Mouse (Mus musculus) E14TG2a.4 (cell line): ENCODE data around the gene Mast4.
A peak's percentile ranks its signal among the peaks of the same experiment; 100 is the strongest.

Experiments
- H3K27me3 ChIP-seq: 2 replicates; pipeline ENCODE4 v1.6.1; 2014; ENCODE audit warnings: low read length, control low read depth; ENCODE audit not compliant: insufficient read depth
- H3K36me3 ChIP-seq: 2 replicates; pipeline ENCODE4 v1.6.1; 2014; ENCODE audit warnings: low read length, control low read depth; ENCODE audit not compliant: insufficient read depth
- H3K4me1 ChIP-seq: replicated peaks from 2 replicates; pipeline ENCODE4 v1.6.1; 2014; ENCODE audit warnings: low read depth, low read length, control low read depth
- H3K4me3 ChIP-seq: replicated peaks from 2 replicates; pipeline ENCODE4 v1.5.1; 2014; ENCODE audit warnings: mild to moderate bottlenecking, low read length
- H3K9me3 ChIP-seq: 2 replicates; pipeline ENCODE4 v1.6.1; 2014; ENCODE audit warnings: low read length, control low read depth
- CTCF ChIP-seq: conservative IDR thresholded peaks from 2 replicates; pipeline ENCODE4 v1.5.1; 2014; ENCODE audit warnings: low read length
- NANOG ChIP-seq: IDR thresholded peaks from 2 replicates; pipeline ENCODE4 v1.6.1; 2014; ENCODE audit warnings: borderline replicate concordance, low read length, mixed read lengths
- POU5F1 ChIP-seq: IDR thresholded peaks from 2 replicates; pipeline ENCODE4 v1.6.1; 2014; ENCODE audit warnings: low read length, borderline replicate concordance

The Mast4 gene

DNA sequence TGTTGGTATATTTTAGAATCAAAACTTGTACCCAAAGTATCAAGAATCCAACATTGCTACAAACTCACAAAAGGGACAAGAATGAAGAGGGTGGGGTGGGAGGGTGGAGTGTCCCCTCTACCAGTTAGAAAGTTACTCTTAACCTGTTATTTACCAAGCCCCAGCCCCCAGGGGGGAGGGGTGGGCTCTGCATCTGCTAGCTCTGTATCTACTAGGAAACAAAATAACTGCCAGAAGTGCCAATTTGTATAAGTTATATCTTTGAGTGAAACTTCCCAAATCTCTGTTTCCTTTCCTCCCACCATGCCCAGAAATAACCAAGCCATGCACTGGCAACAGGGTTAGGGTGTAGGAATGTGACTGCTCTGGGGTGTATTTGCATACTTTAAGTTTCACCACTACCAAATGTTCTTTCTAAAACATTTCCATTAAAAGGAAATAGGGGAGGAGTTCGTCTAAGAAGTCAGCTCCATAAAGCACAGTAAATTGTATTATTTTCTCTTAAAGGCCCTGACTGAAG, 130.9 kb downstream of the Mast4 start:
- TF ChIP-seq NANOG (no peak), CTCF (no peak), POU5F1 (no peak)
- Histone ChIP-seq H3K36me3 (no peaks in the 10 kb centered on the region), H3K9me3 (0 out of 2 replicates have a peak, but pooled peaks cover 6% of the 10 kb centered on the region), H3K4me3 (no peak overlapping the region), H3K27me3 (no peaks in the 10 kb centered on the region), H3K4me1 (peaks cover 18% of the 10 kb centered on the region)

DNA sequence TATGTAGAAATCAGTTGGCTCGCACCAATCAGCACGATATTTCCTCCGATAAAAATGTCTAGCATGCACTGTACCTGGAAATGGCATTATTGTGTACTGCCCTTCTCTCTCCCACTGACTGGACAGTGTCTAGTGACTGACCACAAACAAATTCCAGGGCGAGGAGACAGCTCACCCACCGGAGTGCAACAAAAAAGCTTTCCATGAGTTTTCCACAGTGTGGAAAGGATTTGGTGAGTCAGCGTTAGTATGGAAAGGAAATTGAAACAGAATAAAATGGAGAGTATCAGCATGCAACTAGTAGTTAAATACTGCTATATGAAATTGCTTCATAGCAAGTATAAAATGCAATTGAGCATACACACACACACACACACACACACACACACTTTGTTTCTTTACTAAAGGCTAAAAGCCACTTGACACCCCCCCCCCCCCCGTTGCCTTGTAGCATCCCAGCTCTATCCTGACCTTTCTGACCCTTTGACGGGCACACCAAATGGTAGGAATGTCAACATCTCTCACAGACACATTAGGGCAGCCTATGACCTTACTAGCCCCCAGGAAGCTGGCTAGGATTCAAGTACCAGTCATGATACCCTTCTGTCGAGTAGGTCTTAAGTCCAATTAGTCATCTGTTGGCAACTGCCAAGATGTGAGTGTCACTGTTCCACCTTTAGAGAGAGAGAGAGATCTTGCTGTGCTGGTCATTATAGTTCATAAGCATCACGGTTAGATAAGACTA, 133.1 kb downstream of the Mast4 start:
- Histone ChIP-seq H3K4me1 (peaks cover 21% of the 10 kb centered on the region), H3K36me3 (no peaks in the 10 kb centered on the region), H3K4me3 (no peak overlapping the region), H3K9me3 (no peaks in the 10 kb centered on the region), H3K27me3 (no peaks in the 10 kb centered on the region)
- TF ChIP-seq POU5F1 (no peak), CTCF (no peak), NANOG (no peak)

DNA sequence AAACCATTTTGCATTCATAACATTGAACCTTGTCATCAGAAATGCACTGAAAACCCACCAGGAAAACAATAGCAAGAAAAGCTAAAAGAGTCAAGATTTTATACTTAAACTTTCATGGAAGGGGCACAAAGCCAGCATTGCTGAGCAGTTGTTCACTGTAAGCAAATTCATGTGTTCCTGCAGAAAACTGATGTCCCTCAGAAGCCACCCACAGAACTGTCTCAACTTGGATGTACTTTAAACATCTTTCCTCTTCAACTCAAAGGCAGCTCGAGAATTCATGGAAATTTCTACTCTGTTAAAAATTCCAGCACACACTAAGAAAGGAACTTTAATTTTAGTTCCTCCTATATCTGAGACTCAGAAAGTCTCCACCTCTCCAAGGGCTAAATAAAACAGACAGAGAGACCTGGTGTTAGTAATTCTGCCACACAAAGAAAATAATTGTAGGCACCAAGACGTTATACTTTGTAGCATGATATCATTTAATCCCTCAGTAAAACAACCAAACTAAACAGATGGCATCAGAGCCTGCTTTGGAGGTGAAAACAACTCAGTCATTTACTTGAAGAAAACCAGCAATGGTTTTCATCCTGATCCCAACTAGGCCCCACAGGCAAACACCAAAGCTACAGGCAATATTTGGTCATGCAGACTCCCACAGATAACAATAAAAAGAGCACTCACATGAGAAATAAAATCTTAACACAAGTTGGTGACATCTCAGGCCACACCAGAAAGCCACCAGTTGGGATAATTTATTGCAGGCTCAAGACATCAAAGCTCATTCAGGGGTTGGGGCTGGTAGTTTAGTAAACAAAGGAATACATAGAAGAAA, 134.3 kb downstream of the Mast4 start:
- TF ChIP-seq CTCF (no peak), NANOG (no peak), POU5F1 (no peak)
- no peaks in the 10 kb centered on the region for H3K9me3 ChIP-seq
- H3K4me3 ChIP-seq: no peak overlapping the region
- peaks cover 21% of the 10 kb centered on the region for H3K4me1 ChIP-seq
- no peaks in the 10 kb centered on the region for H3K27me3 ChIP-seq
- H3K36me3 ChIP-seq: no peaks in the 10 kb centered on the region

DNA sequence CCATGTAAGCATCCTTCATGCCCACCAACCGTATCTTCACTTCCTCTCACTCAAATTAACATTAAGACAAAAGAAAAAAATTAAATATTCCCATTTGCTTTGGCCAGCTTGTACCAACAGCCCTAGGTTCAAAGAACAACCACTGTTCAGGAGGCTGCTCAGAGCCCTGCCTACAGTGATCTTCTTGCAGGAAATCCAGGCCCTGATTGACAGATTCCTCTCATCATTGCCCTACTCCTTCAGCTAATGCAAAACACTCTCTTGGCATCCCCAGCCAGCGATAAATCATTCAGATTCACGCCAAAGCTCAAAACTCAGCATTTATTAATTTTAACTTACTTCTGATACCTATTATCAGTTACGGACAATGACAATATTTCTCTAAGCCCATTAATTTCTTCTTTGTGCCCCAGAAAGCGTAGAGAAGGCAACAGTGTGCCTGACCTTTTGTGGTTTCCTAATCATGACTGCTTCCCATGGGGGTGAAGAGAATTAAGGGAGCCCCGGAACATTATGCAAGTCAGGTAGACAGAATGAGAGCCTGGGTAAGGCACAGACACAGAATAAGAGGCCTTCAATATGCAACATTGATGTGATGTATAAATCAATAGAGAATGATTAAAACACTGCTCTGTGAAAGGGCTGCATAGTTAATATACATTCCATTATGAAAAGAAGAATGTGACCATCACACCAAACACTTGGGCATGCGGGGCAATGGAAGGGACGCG, 135.9 kb downstream of the Mast4 start:
- Histone ChIP-seq H3K36me3 (no peaks in the 10 kb centered on the region), H3K4me3 (no peak overlapping the region), H3K27me3 (no peaks in the 10 kb centered on the region), H3K4me1 (peaks cover 18% of the 10 kb centered on the region), H3K9me3 (peaks cover 8% of the 10 kb centered on the region; the same call in 1 of the 2 replicates)
- TF ChIP-seq CTCF: no peak

DNA sequence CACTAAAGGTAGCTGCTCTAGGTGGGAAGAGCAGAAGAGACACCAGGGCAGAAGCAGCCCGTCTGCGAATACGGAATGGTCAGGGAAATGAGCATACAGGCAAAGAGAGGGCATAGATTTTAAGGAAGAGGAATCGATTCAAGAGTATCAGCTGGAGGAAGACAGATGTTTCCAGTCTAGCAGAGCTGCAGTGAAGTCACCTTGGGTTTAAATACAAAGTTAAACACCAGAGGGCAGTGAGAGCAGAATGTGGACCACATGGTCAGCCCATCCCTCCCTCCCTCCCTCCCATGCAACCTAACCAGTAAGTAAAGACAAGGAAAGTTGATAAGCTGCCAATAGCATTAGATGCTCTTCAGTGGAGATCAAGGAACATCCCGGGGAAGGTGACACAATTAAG, 138.0 kb downstream of the Mast4 start:
- no peaks in the 10 kb centered on the region for H3K27me3 ChIP-seq
- no peak overlapping the region for H3K4me3 ChIP-seq
- peaks cover 11% of the 10 kb centered on the region; the same call in 1 of the 2 replicates for H3K9me3 ChIP-seq
- TF ChIP-seq NANOG (no peak), CTCF (no peak), POU5F1 (no peak)
- peaks cover 14% of the 10 kb centered on the region for H3K4me1 ChIP-seq
- H3K36me3 ChIP-seq: no peaks in the 10 kb centered on the region

DNA sequence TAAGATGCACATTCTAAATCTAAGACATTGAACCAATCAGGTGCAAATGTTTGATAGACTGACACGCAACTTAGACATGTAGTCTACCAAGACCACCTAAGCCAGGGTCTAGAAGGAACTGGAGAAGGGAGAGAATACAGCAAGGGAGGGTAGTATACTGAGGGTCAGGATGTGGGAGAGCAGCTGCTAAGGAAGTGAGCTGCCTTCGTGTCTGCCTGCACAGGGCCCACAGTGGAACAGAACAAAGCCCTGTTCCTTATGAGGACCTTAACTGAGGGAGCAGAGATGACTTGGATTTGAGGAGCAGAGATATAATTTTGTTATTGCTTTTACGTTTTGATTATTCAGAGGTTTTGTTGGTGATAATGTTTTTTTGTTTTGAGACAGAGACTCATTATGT, 138.4 kb downstream of the Mast4 start:
- no peak overlapping the region for H3K4me3 ChIP-seq
- H3K9me3 ChIP-seq: peaks cover 11% of the 10 kb centered on the region; the same call in 1 of the 2 replicates
- no peaks in the 10 kb centered on the region for H3K36me3 ChIP-seq
- no peak for TF ChIP-seq NANOG
- no peak for TF ChIP-seq POU5F1
- peaks cover 14% of the 10 kb centered on the region for H3K4me1 ChIP-seq
- no peaks in the 10 kb centered on the region for H3K27me3 ChIP-seq

DNA sequence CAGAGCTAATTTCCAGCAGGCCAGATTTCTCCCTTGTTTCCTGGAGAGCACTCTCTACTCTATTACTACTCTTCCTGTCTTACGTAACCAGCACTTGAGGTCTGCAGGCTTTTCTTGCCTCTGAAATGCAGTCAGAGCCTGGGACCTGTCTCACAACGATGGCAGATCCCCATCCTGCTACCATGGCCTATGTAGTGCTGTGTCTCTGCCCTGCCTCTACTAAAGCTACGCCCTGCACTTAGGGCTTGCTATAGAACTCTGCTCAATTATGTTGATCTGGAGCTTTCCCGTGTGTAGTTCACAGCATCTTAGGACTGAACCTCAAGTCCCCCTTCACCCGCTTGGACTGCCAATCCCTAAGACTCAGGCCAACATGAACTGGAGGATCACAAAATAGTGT, 150.7 kb downstream of the Mast4 start:
- H3K9me3 ChIP-seq: no peaks in the 10 kb centered on the region
- no peaks in the 10 kb centered on the region for H3K36me3 ChIP-seq
- no peak overlapping the region for H3K4me3 ChIP-seq
- 0 out of 2 replicates have a peak, but pooled peaks cover 4% of the 10 kb centered on the region for H3K4me1 ChIP-seq
- no peaks in the 10 kb centered on the region for H3K27me3 ChIP-seq
- no peak for TF ChIP-seq POU5F1
- TF ChIP-seq NANOG: no peak
- TF ChIP-seq CTCF: no peak

DNA sequence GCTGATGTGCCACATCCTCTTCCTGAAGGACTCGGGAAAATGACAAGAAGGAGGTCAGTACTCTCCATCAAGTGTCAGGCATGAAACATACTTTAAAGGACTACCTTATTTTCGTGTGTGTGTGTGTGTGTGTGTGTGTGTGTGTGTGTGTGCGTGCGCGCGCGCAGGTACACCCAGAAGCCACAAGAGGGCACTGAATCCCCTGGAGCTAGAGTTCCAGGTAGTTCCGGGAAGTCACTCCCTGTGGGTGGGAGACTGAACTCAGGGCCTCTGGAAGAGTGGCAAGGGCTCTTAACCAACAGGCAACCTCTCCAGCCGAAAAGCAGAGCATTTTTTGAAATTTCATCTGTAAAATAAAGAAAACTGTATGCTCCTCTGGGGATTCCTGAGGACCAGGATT, 152.5 kb downstream of the Mast4 start:
- H3K4me3 ChIP-seq: no peak overlapping the region
- no peaks in the 10 kb centered on the region for H3K36me3 ChIP-seq
- TF ChIP-seq CTCF (peak; percentile 42), POU5F1 (no peak)
- no peaks in the 10 kb centered on the region for H3K27me3 ChIP-seq
- 0 out of 2 replicates have a peak, but pooled peaks cover 4% of the 10 kb centered on the region for H3K4me1 ChIP-seq
- no peaks in the 10 kb centered on the region for H3K9me3 ChIP-seq
